Comparison of ENCODE assay signal across 8 mouse cellular contexts in genomic region chr7:141469901-141470636, GRCm38 (mm10). TPM values are rescaled to one million over a fixed set of nuclear protein-coding genes. Genes with fewer than 3 reads are reported as not detected.
A peak's percentile ranks its signal among the peaks of the same experiment; 100 is the strongest.
DNase-seq lines count a peak whose midpoint lies in the region; ATAC-seq and TF ChIP-seq lines count a peak whose summit lies in the region.

No protein-coding gene starts in this region.

- ATAC-seq in kidney, embryonic 16.5 days (ENCODE audit: low FRiP score, low TSS enrichment) = no peak
- ATAC-seq in heart, embryonic 11.5 days (replicated peaks; ENCODE audit: insufficient number of reproducible peaks, low FRiP score, low TSS enrichment) = no peak
- ATAC-seq in liver, embryonic 13.5 days (ENCODE audit: low read depth) = no peak

- DNase-seq in kidney, adult 9 months = no peak
- DNase-seq in embryonic facial prominence, embryonic 10.5 days (ENCODE audit: low spot score) = no peak
- DNase-seq in liver, embryonic 13.5 days = no peak
- DNase-seq in urinary bladder, postnatal 14 days (ENCODE audit: low spot score) = no peak
- DNase-seq in frontal cortex, postnatal 36 days (ENCODE audit: low spot score in 2 of 2) = no peak
- no peak for DNase-seq in thymus, adult 2 months

- no peak overlapping the region for H3K4me3 ChIP-seq in kidney, embryonic 16.5 days (ENCODE audit: low read length)
- peak overlapping the region; percentile 76; the same call in 1 of the 2 replicates for H3K4me3 ChIP-seq in embryonic facial prominence, embryonic 10.5 days
- no peak overlapping the region for H3K4me3 ChIP-seq in heart, embryonic 11.5 days (ENCODE audit: low read depth, low read length)
- no peak overlapping the region for H3K4me3 ChIP-seq in liver, embryonic 13.5 days (replicated peaks)
- no peak overlapping the region for H3K4me3 ChIP-seq in thymus, adult 2 months (ENCODE audit: control insufficient read depth, insufficient read depth, low read length)

- peak overlapping the region; percentile 97 for H3K27ac ChIP-seq in kidney, embryonic 16.5 days (ENCODE audit: low read length)
- H3K27ac ChIP-seq in embryonic facial prominence, embryonic 10.5 days (replicated peaks) = no peak overlapping the region
- H3K27ac ChIP-seq in heart, embryonic 11.5 days (ENCODE audit: low read depth, low read length) = peak overlapping the region; percentile 96; the same call in 1 of the 2 replicates
- H3K27ac ChIP-seq in liver, embryonic 13.5 days = peak overlapping the region; percentile 85
- no peak overlapping the region for H3K27ac ChIP-seq in thymus, adult 2 months (ENCODE audit: control insufficient read depth, insufficient read depth, low read length)

- TF ChIP-seq POLR2A in thymus, adult 2 months (IDR thresholded peaks at IDR 0.05; ENCODE audit: control insufficient read depth, extremely low read depth, insufficient read depth, low read length, poor library complexity) = no peak

- WGBS in kidney, embryonic 16.5 days = 88% methylated on average over 18 of the region's 18 CpGs
- WGBS in embryonic facial prominence, embryonic 10.5 days = 92% methylated on average over 18 of the region's 18 CpGs
- WGBS in heart, embryonic 11.5 days (ENCODE audit: insufficient replicate concordance) = 88% methylated on average over 18 of the region's 18 CpGs
- 90% methylated on average over 18 of the region's 18 CpGs for WGBS in liver, embryonic 13.5 days (ENCODE audit: insufficient replicate concordance)
- WGBS in thymus, adult 2 months = 96% methylated on average over 18 of the region's 18 CpGs

- H3K9ac ChIP-seq in kidney, embryonic 16.5 days (replicated peaks; ENCODE audit: low read length) = 0 out of 2 replicates have a peak overlapping the region, but pooled peaks have one; percentile 90
- peak overlapping the region; percentile 87 for H3K9ac ChIP-seq in heart, embryonic 11.5 days (ENCODE audit: low read depth, low read length)
- 0 out of 2 replicates have a peak overlapping the region, but pooled peaks have one; percentile 83 for H3K9ac ChIP-seq in liver, embryonic 13.5 days

- no peak for TF ChIP-seq CTCF in thymus, adult 2 months (IDR thresholded peaks at IDR 0.05; ENCODE audit: borderline replicate concordance, control insufficient read depth, extremely low read depth, insufficient read depth, low read length, poor library complexity)

- H3K4me2 ChIP-seq in kidney, embryonic 16.5 days (replicated peaks; ENCODE audit: low read depth, low read length) = no peak overlapping the region
- peak overlapping the region; percentile 80 for H3K4me2 ChIP-seq in heart, embryonic 11.5 days
- peak overlapping the region; percentile 94; the same call in 1 of the 2 replicates for H3K4me2 ChIP-seq in liver, embryonic 13.5 days

- peaks cover 46% of the 10 kb centered on the region for H3K4me1 ChIP-seq in kidney, embryonic 16.5 days (ENCODE audit: insufficient read depth, low read length)
- peaks cover 62% of the 10 kb centered on the region for H3K4me1 ChIP-seq in embryonic facial prominence, embryonic 10.5 days
- H3K4me1 ChIP-seq in heart, embryonic 11.5 days (ENCODE audit: control insufficient read depth, insufficient read depth, low read length) = peaks cover 44% of the 10 kb centered on the region
- H3K4me1 ChIP-seq in liver, embryonic 13.5 days (replicated peaks) = peaks cover 74% of the 10 kb centered on the region
- H3K4me1 ChIP-seq in thymus, adult 2 months (replicated peaks; ENCODE audit: control insufficient read depth, insufficient read depth, low read length) = peaks cover 32% of the 10 kb centered on the region

- H3K36me3 ChIP-seq in kidney, embryonic 16.5 days (ENCODE audit: insufficient read depth, low read length) = peaks cover 26% of the 10 kb centered on the region
- peaks cover 40% of the 10 kb centered on the region for H3K36me3 ChIP-seq in embryonic facial prominence, embryonic 10.5 days (replicated peaks)
- H3K36me3 ChIP-seq in heart, embryonic 11.5 days (ENCODE audit: control insufficient read depth, insufficient read depth, low read length) = peaks cover 22% of the 10 kb centered on the region
- H3K36me3 ChIP-seq in liver, embryonic 13.5 days = peaks cover 37% of the 10 kb centered on the region
- 0 out of 2 replicates have a peak, but pooled peaks cover 3% of the 10 kb centered on the region for H3K36me3 ChIP-seq in thymus, adult 2 months (ENCODE audit: control insufficient read depth, insufficient read depth, low read length)

- 0 out of 2 replicates have a peak, but pooled peaks cover 5% of the 10 kb centered on the region for H3K27me3 ChIP-seq in kidney, embryonic 16.5 days (ENCODE audit: insufficient read depth, low read length)
- peaks cover 20% of the 10 kb centered on the region for H3K27me3 ChIP-seq in embryonic facial prominence, embryonic 10.5 days (replicated peaks; ENCODE audit: low read depth, poor library complexity, severe bottlenecking)
- peaks cover 7% of the 10 kb centered on the region for H3K27me3 ChIP-seq in heart, embryonic 11.5 days (ENCODE audit: control insufficient read depth, insufficient read depth, low read length)
- H3K27me3 ChIP-seq in liver, embryonic 13.5 days = peaks cover 18% of the 10 kb centered on the region
- no peaks in the 10 kb centered on the region for H3K27me3 ChIP-seq in thymus, adult 2 months (ENCODE audit: control insufficient read depth, insufficient read depth, low read length)

- H3K9me3 ChIP-seq in kidney, embryonic 16.5 days (ENCODE audit: low read length) = no peaks in the 10 kb centered on the region
- no peaks in the 10 kb centered on the region for H3K9me3 ChIP-seq in embryonic facial prominence, embryonic 10.5 days
- H3K9me3 ChIP-seq in heart, embryonic 11.5 days (replicated peaks; ENCODE audit: control insufficient read depth, low read length) = no peaks in the 10 kb centered on the region
- no peaks in the 10 kb centered on the region for H3K9me3 ChIP-seq in liver, embryonic 13.5 days (replicated peaks)

RNA-seq across cellular contexts. Expression of gene Cd151, which starts 2.9 kb away (rescaled TPM):
- 48.4 and 54.3 TPM in 2 replicates for polyA plus RNA-seq in kidney, embryonic 16.5 days (2015; fragmentation: Nextera tagmentation; extraction: Ambion mirVana)
- polyA plus RNA-seq in embryonic facial prominence, embryonic 10.5 days (2016; fragmentation: Nextera tagmentation; extraction: Ambion mirVana) = 20.6 and 22.4 TPM in 2 replicates
- polyA plus RNA-seq in heart, embryonic 11.5 days (2014; fragmentation: Nextera tagmentation; extraction: Ambion mirVana) = 61.3 and 101 TPM in 2 replicates
- polyA plus RNA-seq in liver, embryonic 13.5 days (2015; fragmentation: Nextera tagmentation; extraction: Ambion mirVana) = 4.1 and 5.0 TPM in 2 replicates
- polyA plus RNA-seq in thymus, adult 2 months (2012; rRNA removed) = 132 and 186 TPM in 2 replicates

RNA-seq across cellular contexts. Expression of gene Polr2l, which starts 4.9 kb away (rescaled TPM):
- polyA plus RNA-seq in kidney, embryonic 16.5 days (2015; fragmentation: Nextera tagmentation; extraction: Ambion mirVana) = 68.8 and 73.2 TPM in 2 replicates
- polyA plus RNA-seq in embryonic facial prominence, embryonic 10.5 days (2016; fragmentation: Nextera tagmentation; extraction: Ambion mirVana) = 84.0 and 86.0 TPM in 2 replicates
- polyA plus RNA-seq in heart, embryonic 11.5 days (2014; fragmentation: Nextera tagmentation; extraction: Ambion mirVana) = 71.5 and 72.9 TPM in 2 replicates
- polyA plus RNA-seq in liver, embryonic 13.5 days (2015; fragmentation: Nextera tagmentation; extraction: Ambion mirVana) = 63.9 and 72.4 TPM in 2 replicates
- polyA plus RNA-seq in thymus, adult 2 months (2012; rRNA removed) = 31.1 and 39.3 TPM in 2 replicates

RNA-seq across cellular contexts. Expression of gene Tspan4, which starts 5.0 kb away (rescaled TPM):
- 105 and 110 TPM in 2 replicates for polyA plus RNA-seq in kidney, embryonic 16.5 days (2015; fragmentation: Nextera tagmentation; extraction: Ambion mirVana)
- polyA plus RNA-seq in embryonic facial prominence, embryonic 10.5 days (2016; fragmentation: Nextera tagmentation; extraction: Ambion mirVana) = 32.6 and 34.2 TPM in 2 replicates
- polyA plus RNA-seq in heart, embryonic 11.5 days (2014; fragmentation: Nextera tagmentation; extraction: Ambion mirVana) = 58.9 and 69.1 TPM in 2 replicates
- polyA plus RNA-seq in liver, embryonic 13.5 days (2015; fragmentation: Nextera tagmentation; extraction: Ambion mirVana) = 49.3 and 49.7 TPM in 2 replicates
- polyA plus RNA-seq in thymus, adult 2 months (2012; rRNA removed) = 36.9 and 45.1 TPM in 2 replicates

RNA-seq across cellular contexts. Expression of gene Cracr2b, which starts 9.2 kb away (rescaled TPM):
- polyA plus RNA-seq in kidney, embryonic 16.5 days (2015; fragmentation: Nextera tagmentation; extraction: Ambion mirVana) = 23.7 and 24.1 TPM in 2 replicates
- polyA plus RNA-seq in embryonic facial prominence, embryonic 10.5 days (2016; fragmentation: Nextera tagmentation; extraction: Ambion mirVana) = 6.6 and 8.3 TPM in 2 replicates
- polyA plus RNA-seq in heart, embryonic 11.5 days (2014; fragmentation: Nextera tagmentation; extraction: Ambion mirVana) = 11.5 and 14.3 TPM in 2 replicates
- polyA plus RNA-seq in liver, embryonic 13.5 days (2015; fragmentation: Nextera tagmentation; extraction: Ambion mirVana) = 3.6 and 4.0 TPM in 2 replicates
- polyA plus RNA-seq in thymus, adult 2 months (2012; rRNA removed) = 10.0 and 14.9 TPM in 2 replicates

RNA-seq across cellular contexts. Expression of gene Pnpla2, which starts 15.1 kb away (rescaled TPM):
- 47.0 and 51.5 TPM in 2 replicates for polyA plus RNA-seq in kidney, embryonic 16.5 days (2015; fragmentation: Nextera tagmentation; extraction: Ambion mirVana)
- polyA plus RNA-seq in embryonic facial prominence, embryonic 10.5 days (2016; fragmentation: Nextera tagmentation; extraction: Ambion mirVana) = 13.2 and 14.3 TPM in 2 replicates
- polyA plus RNA-seq in heart, embryonic 11.5 days (2014; fragmentation: Nextera tagmentation; extraction: Ambion mirVana) = 28.7 and 35.3 TPM in 2 replicates
- 11.9 and 13.8 TPM in 2 replicates for polyA plus RNA-seq in liver, embryonic 13.5 days (2015; fragmentation: Nextera tagmentation; extraction: Ambion mirVana)
- 256 and 296 TPM in 2 replicates for polyA plus RNA-seq in thymus, adult 2 months (2012; rRNA removed)

Comparison
In these comparisons a context has a peak if more than half of its experiments do, and no peak if none do; other contexts are left out.
1. H3K27ac ChIP-seq: peak in kidney, embryonic 16.5 days (single experiment), heart, embryonic 11.5 days (single experiment) and liver, embryonic 13.5 days (single experiment); none in embryonic facial prominence, embryonic 10.5 days (single experiment) and thymus, adult 2 months (single experiment).
2. Peak in every context shown above with its lines, with median percentiles within 50 percentile points of each other: H3K9ac ChIP-seq.